Mouse (Mus musculus): ENCODE results near the gene Zfp488. TPM values are rescaled to one million over a fixed set of nuclear protein-coding genes. Genes with fewer than 3 reads are reported as not detected.

The Zfp488 gene
- not detected in 2 replicates for polyA plus RNA-seq (2015; fragmentation: Nextera tagmentation; extraction: Ambion mirVana)

GRCm38 (mm10) chr14:33978604-33979059, at the start of gene Zfp488:
TSS of gene Zfp488 (minus strand) at chr14:33978764.
- Histone ChIP-seq H3K27ac (ENCODE audit: low read depth) (no peak within 1 kb of the TSS), H3K4me3 (ENCODE audit: low read depth, low read length) (no peak within 1 kb of the TSS), H3K36me3 (replicated peaks; ENCODE audit: insufficient read depth, low read length) (no peaks in the 10 kb centered on the region), H3K27me3 (ENCODE audit: insufficient read depth, low read length) (0 out of 2 replicates have a peak, but pooled peaks cover 6% of the 10 kb centered on the region), H3K9ac (replicated peaks) (no peak within 1 kb of the TSS), H3K9me3 (ENCODE audit: low read length) (no peaks in the 10 kb centered on the region), H3K4me1 (ENCODE audit: insufficient read depth) (no peaks in the 10 kb centered on the region), H3K4me2 (ENCODE audit: low read depth, low read length) (no peak within 1 kb of the TSS)
- 4% methylated on average over 25 of the region's 25 CpGs for WGBS (ENCODE audit: insufficient replicate concordance)
- TF ChIP-seq CTCF (IDR thresholded peaks at IDR 0.05; ENCODE audit: low read depth) (no peak), EP300 (IDR thresholded peaks at IDR 0.05; ENCODE audit: low read depth) (no peak)
- DNase-seq = no peak
- no peak for ATAC-seq

GRCm38 (mm10) chr14:34026710-34027109, 48.1 kb upstream of the Zfp488 start:
- DNase-seq (peak; percentile 0), ATAC-seq (no peak)
- Histone ChIP-seq H3K27ac (ENCODE audit: low read depth) (no peak overlapping the region), H3K4me1 (ENCODE audit: insufficient read depth) (no peaks in the 10 kb centered on the region), H3K4me2 (ENCODE audit: low read depth, low read length) (no peak overlapping the region), H3K9me3 (ENCODE audit: low read length) (0 out of 2 replicates have a peak, but pooled peaks cover 2% of the 10 kb centered on the region), H3K9ac (replicated peaks) (no peak overlapping the region), H3K4me3 (ENCODE audit: low read depth, low read length) (no peak overlapping the region), H3K36me3 (replicated peaks; ENCODE audit: insufficient read depth, low read length) (no peaks in the 10 kb centered on the region), H3K27me3 (ENCODE audit: insufficient read depth, low read length) (no peaks in the 10 kb centered on the region)
- TF ChIP-seq CTCF (IDR thresholded peaks at IDR 0.05; ENCODE audit: low read depth) = no peak
- TF ChIP-seq EP300 (IDR thresholded peaks at IDR 0.05; ENCODE audit: low read depth) = no peak
- WGBS (ENCODE audit: insufficient replicate concordance) = 60% methylated on average over 2 of the region's 2 CpGs

- no peaks in the 10 kb centered on the region for H3K4me1 ChIP-seq (ENCODE audit: insufficient read depth)
- H3K27ac ChIP-seq (ENCODE audit: low read depth) = no peak overlapping the region
- ATAC-seq = no peak
- H3K9me3 ChIP-seq (ENCODE audit: low read length) = no peaks in the 10 kb centered on the region
- no peak for DNase-seq
- H3K4me2 ChIP-seq (ENCODE audit: low read depth, low read length) = no peak overlapping the region
- H3K4me3 ChIP-seq (ENCODE audit: low read depth, low read length) = no peak overlapping the region
- 60% methylated on average over 2 of the region's 2 CpGs for WGBS (ENCODE audit: insufficient replicate concordance)
- no peak overlapping the region for H3K9ac ChIP-seq (replicated peaks)
- no peaks in the 10 kb centered on the region for H3K27me3 ChIP-seq (ENCODE audit: insufficient read depth, low read length)
- TF ChIP-seq CTCF (IDR thresholded peaks at IDR 0.05; ENCODE audit: low read depth) = no peak
- no peak for TF ChIP-seq EP300 (IDR thresholded peaks at IDR 0.05; ENCODE audit: low read depth)
- no peaks in the 10 kb centered on the region for H3K36me3 ChIP-seq (replicated peaks; ENCODE audit: insufficient read depth, low read length)
These were observed 38.4 kb upstream of the Zfp488 start for GRCm38 (mm10) chr14:34016938-34017337.

GRCm38 (mm10) chr14:34016381-34016780, 37.8 kb upstream of the Zfp488 start, which contains the start of gene Gm5460:
TSS of gene Gm5460 (plus strand) at chr14:34016758.
- no peak for DNase-seq
- 80% methylated on average over 4 of the region's 4 CpGs for WGBS (ENCODE audit: insufficient replicate concordance)
- ATAC-seq = no peak
- no peaks in the 10 kb centered on the region for H3K36me3 ChIP-seq (replicated peaks; ENCODE audit: insufficient read depth, low read length)
- H3K4me3 ChIP-seq (ENCODE audit: low read depth, low read length) = no peak within 1 kb of the TSS
- no peaks in the 10 kb centered on the region for H3K9me3 ChIP-seq (ENCODE audit: low read length)
- no peaks in the 10 kb centered on the region for H3K4me1 ChIP-seq (ENCODE audit: insufficient read depth)
- no peaks in the 10 kb centered on the region for H3K27me3 ChIP-seq (ENCODE audit: insufficient read depth, low read length)
- H3K27ac ChIP-seq (ENCODE audit: low read depth) = no peak within 1 kb of the TSS
- H3K4me2 ChIP-seq (ENCODE audit: low read depth, low read length) = no peak within 1 kb of the TSS
- H3K9ac ChIP-seq (replicated peaks) = no peak within 1 kb of the TSS
- TF ChIP-seq CTCF (IDR thresholded peaks at IDR 0.05; ENCODE audit: low read depth) = no peak
- TF ChIP-seq EP300 (IDR thresholded peaks at IDR 0.05; ENCODE audit: low read depth) = no peak

GRCm38 (mm10) chr14:34015063-34015462, 36.5 kb upstream of the Zfp488 start, which contains the start of gene Gm30083:
TSS of gene Gm30083 (minus strand) at chr14:34015182.
- no peaks in the 10 kb centered on the region for H3K4me1 ChIP-seq (ENCODE audit: insufficient read depth)
- H3K36me3 ChIP-seq (replicated peaks; ENCODE audit: insufficient read depth, low read length) = no peaks in the 10 kb centered on the region
- H3K4me3 ChIP-seq (ENCODE audit: low read depth, low read length) = no peak within 1 kb of the TSS
- H3K9ac ChIP-seq (replicated peaks) = no peak within 1 kb of the TSS
- DNase-seq (no peak), ATAC-seq (no peak)
- H3K9me3 ChIP-seq (ENCODE audit: low read length) = no peaks in the 10 kb centered on the region
- H3K27ac ChIP-seq (ENCODE audit: low read depth) = no peak within 1 kb of the TSS
- no peaks in the 10 kb centered on the region for H3K27me3 ChIP-seq (ENCODE audit: insufficient read depth, low read length)
- no peak within 1 kb of the TSS for H3K4me2 ChIP-seq (ENCODE audit: low read depth, low read length)
- 75% methylated on average over 3 of the region's 3 CpGs for WGBS (ENCODE audit: insufficient replicate concordance)
- TF ChIP-seq CTCF (IDR thresholded peaks at IDR 0.05; ENCODE audit: low read depth) = no peak
- TF ChIP-seq EP300 (IDR thresholded peaks at IDR 0.05; ENCODE audit: low read depth) = no peak

- H3K9ac ChIP-seq (replicated peaks) = no peak overlapping the region
- no peak overlapping the region for H3K27ac ChIP-seq (ENCODE audit: low read depth)
- no peaks in the 10 kb centered on the region for H3K27me3 ChIP-seq (ENCODE audit: insufficient read depth, low read length)
- DNase-seq = no peak
- H3K4me3 ChIP-seq (ENCODE audit: low read depth, low read length) = no peak overlapping the region
- H3K36me3 ChIP-seq (replicated peaks; ENCODE audit: insufficient read depth, low read length) = no peaks in the 10 kb centered on the region
- no peak for ATAC-seq
- no peaks in the 10 kb centered on the region for H3K9me3 ChIP-seq (ENCODE audit: low read length)
- H3K4me1 ChIP-seq (ENCODE audit: insufficient read depth) = no peaks in the 10 kb centered on the region
- 68% methylated on average over 5 of the region's 5 CpGs for whole genome bisulfite sequencing (ENCODE audit: insufficient replicate concordance)
- no peak overlapping the region for H3K4me2 ChIP-seq (ENCODE audit: low read depth, low read length)
- no peak for TF ChIP-seq EP300 (IDR thresholded peaks at IDR 0.05; ENCODE audit: low read depth)
These were observed 23.8 kb upstream of the Zfp488 start for GRCm38 (mm10) chr14:34002358-34002757.

- Histone ChIP-seq H3K36me3 (replicated peaks; ENCODE audit: insufficient read depth, low read length) (no peaks in the 10 kb centered on the region), H3K27ac (ENCODE audit: low read depth) (no peak overlapping the region), H3K4me1 (ENCODE audit: insufficient read depth) (no peaks in the 10 kb centered on the region), H3K27me3 (ENCODE audit: insufficient read depth, low read length) (no peaks in the 10 kb centered on the region), H3K9me3 (ENCODE audit: low read length) (no peaks in the 10 kb centered on the region), H3K9ac (replicated peaks) (no peak overlapping the region), H3K4me3 (ENCODE audit: low read depth, low read length) (no peak overlapping the region), H3K4me2 (ENCODE audit: low read depth, low read length) (no peak overlapping the region)
- TF ChIP-seq CTCF (IDR thresholded peaks at IDR 0.05; ENCODE audit: low read depth) (no peak), EP300 (IDR thresholded peaks at IDR 0.05; ENCODE audit: low read depth) (no peak)
- ATAC-seq (no peak), DNase-seq (peak; percentile 7)
These were observed 22.9 kb upstream of the Zfp488 start for GRCm38 (mm10) chr14:34001445-34001844.
